Mouse (Mus musculus): ENCODE measurements around the gene Csgalnact2. TPM values are rescaled to one million over a fixed set of nuclear protein-coding genes. Genes with fewer than 3 reads are reported as not detected.

Gene Csgalnact2
- polyA plus RNA-seq, 1 experiment from 2014 or later: 9.6 TPM

DNA sequence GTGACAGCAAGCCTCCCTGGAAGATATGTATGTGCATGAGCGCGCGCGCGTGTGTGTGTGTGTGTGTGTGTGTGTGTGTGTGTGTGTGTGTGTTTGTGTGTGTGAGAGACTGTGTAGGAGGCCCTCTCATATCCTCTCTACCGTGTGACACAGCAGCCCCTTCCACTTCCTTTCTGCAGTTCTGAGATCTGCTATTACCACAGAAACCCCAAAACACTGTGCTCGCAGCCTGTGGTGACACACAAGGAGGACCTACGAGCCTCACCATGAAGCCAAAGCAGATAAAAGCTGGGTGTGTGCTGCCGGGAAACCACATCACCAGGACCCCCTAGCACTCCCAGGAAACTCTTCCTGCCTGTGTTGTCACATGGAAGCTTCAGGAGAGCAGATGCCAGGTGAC, 28.1 kb upstream of the Csgalnact2 start:
- Histone ChIP-seq H3K4me3 (no peak overlapping the region), H3K27me3 (no peaks in the 10 kb centered on the region), H3K9ac (no peak overlapping the region), H3K27ac (replicated peaks) (no peak overlapping the region), H3K4me1 (replicated peaks) (no peaks in the 10 kb centered on the region), H3K36me3 (no peaks in the 10 kb centered on the region), H3K9me3 (no peaks in the 10 kb centered on the region), H3K4me2 (no peak overlapping the region)
- 89% methylated on average over 9 of the region's 9 CpGs for WGBS
- no peak for ATAC-seq (ENCODE audit: low FRiP score, low read depth)

DNA sequence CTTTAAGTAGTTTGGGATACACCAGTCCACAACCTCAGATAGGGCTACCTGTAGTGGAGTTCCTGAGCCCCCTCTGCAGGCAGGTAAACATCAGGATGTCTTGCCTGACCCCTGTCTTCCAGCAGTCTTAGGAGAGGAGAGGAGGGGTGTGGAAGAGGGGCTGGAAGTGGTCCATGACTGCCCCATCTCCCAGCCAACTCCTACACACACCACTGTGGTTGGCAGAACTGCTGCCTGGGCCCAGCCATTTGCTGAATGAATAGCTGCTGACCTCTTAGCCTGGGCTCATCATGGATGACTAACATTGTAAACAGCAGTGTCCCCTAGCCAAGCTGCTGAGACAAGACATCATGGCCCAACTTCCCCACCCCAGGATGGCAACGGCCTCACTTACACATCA, 26.6 kb upstream of the Csgalnact2 start:
- 79% methylated on average over 1 of the region's 1 CpGs for WGBS
- Histone ChIP-seq H3K27me3 (no peaks in the 10 kb centered on the region), H3K9me3 (no peaks in the 10 kb centered on the region), H3K9ac (no peak overlapping the region), H3K27ac (replicated peaks) (no peak overlapping the region), H3K4me1 (replicated peaks) (no peaks in the 10 kb centered on the region), H3K4me2 (no peak overlapping the region), H3K36me3 (no peaks in the 10 kb centered on the region), H3K4me3 (no peak overlapping the region)
- ATAC-seq (ENCODE audit: low FRiP score, low read depth): no peak

DNA sequence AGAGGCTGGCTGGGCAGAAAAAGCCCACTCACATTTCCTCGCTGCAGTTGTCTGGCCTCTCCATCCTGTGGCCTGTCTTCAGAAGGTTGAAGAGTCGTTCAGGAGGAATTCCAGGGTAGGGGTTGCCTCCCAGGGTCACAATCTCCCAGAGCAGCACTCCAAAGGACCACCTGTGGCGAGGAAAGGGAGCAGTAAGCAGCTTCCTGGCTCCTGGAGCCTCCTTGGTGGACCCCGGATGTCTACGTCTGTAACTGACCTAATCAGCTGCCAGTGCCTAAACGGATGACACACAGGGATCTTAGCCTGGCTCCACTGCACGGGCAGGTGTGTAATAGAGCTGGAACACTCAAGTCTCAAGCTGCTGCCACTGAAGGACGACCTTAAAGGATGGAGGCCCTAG, 25.8 kb upstream of the Csgalnact2 start:
- no peak overlapping the region for H3K4me2 ChIP-seq
- H3K9me3 ChIP-seq: no peaks in the 10 kb centered on the region
- H3K27ac ChIP-seq (replicated peaks): no peak overlapping the region
- H3K36me3 ChIP-seq: no peaks in the 10 kb centered on the region
- no peak overlapping the region for H3K4me3 ChIP-seq
- no peak overlapping the region for H3K9ac ChIP-seq
- H3K27me3 ChIP-seq: no peaks in the 10 kb centered on the region
- 80% methylated on average over 8 of the region's 8 CpGs for WGBS
- no peaks in the 10 kb centered on the region for H3K4me1 ChIP-seq (replicated peaks)
- no peak for ATAC-seq (ENCODE audit: low FRiP score, low read depth)

DNA sequence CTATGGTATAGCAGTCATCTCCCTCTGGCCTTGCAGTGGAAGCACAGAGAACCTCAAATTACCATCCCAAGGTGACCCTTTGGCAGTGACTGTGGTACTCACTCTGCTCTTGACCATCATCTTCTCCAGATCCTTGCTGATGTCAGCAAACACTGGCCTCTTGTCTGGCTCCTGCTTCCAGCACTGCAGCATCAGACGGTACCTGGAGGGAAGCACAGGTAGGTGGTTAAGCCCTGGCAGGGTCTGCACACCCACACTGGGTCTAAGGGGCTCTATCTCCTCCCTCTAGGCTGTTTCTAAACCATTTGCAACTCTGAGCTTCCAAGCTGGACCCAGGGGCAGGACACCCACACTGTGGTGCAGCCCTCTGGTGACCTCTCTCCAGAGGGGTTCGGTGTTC, 24.1 kb upstream of the Csgalnact2 start:
- Histone ChIP-seq H3K27ac (replicated peaks) (no peak overlapping the region), H3K9ac (no peak overlapping the region), H3K36me3 (no peaks in the 10 kb centered on the region), H3K27me3 (no peaks in the 10 kb centered on the region), H3K9me3 (no peaks in the 10 kb centered on the region), H3K4me1 (replicated peaks) (no peaks in the 10 kb centered on the region), H3K4me2 (no peak overlapping the region), H3K4me3 (no peak overlapping the region)
- WGBS: 97% methylated on average over 2 of the region's 2 CpGs
- no peak for ATAC-seq (ENCODE audit: low FRiP score, low read depth)

DNA sequence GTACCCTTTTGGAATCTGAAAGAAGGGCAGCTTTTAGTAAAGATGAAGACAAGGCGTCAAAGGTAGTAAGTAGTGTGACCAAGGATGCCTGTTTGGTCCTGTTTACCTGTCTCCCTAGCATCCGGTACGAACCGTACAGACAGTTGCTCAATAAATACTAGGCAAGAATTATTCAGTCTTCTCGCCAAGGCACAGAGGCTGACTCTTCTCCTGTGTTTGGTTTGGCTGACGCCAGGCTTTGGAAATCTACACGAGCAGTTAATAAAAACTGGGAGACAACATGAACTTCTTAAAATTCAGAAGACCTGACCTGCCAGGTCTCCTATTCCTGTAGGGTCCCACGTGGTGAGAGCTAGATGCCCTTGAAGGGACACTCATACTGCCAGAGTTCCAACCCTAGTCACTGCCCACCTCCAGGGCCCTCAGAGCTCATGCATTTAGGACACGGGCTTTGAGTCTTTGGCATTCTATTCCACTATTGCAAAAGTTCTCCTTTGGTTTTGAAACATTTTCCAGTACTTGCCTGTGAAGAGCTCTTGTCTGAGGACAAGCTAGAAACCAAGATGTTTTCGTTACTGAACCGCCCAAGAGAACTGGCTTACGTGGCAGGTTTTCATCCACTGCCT, 23.6 kb upstream of the Csgalnact2 start:
- Histone ChIP-seq H3K27ac (replicated peaks) (no peak overlapping the region), H3K27me3 (no peaks in the 10 kb centered on the region), H3K4me3 (no peak overlapping the region), H3K4me1 (replicated peaks) (no peaks in the 10 kb centered on the region), H3K4me2 (no peak overlapping the region), H3K9ac (no peak overlapping the region), H3K9me3 (no peaks in the 10 kb centered on the region), H3K36me3 (no peaks in the 10 kb centered on the region)
- ATAC-seq (ENCODE audit: low FRiP score, low read depth): no peak
- WGBS: 91% methylated on average over 12 of the region's 12 CpGs

DNA sequence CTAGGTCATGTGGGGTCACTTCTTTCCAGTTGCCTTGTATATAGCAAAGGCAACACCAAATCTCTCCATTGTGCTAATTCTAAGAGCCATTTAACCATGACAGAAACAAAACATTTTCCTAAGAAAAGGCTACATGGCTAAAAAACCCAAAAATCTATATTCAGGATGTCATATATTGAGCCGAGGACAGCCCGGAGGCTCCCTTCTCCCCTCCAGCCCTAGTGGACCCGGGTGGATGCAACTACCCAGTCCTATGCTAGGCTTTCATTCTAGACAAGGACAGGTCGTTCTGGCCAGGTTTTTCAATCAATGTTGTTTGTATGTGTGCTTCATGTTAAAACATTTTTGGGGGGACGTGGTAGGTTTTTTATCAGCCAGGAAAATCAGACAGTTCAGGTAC, 14.2 kb upstream of the Csgalnact2 start:
- WGBS: 73% methylated on average over 5 of the region's 5 CpGs
- ATAC-seq (ENCODE audit: low FRiP score, low read depth): no peak
- H3K9ac ChIP-seq: no peak overlapping the region
- H3K4me2 ChIP-seq: no peak overlapping the region
- no peaks in the 10 kb centered on the region for H3K9me3 ChIP-seq
- no peaks in the 10 kb centered on the region for H3K4me1 ChIP-seq (replicated peaks)
- H3K4me3 ChIP-seq: no peak overlapping the region
- H3K27me3 ChIP-seq: no peaks in the 10 kb centered on the region
- no peak overlapping the region for H3K27ac ChIP-seq (replicated peaks)
- no peaks in the 10 kb centered on the region for H3K36me3 ChIP-seq

DNA sequence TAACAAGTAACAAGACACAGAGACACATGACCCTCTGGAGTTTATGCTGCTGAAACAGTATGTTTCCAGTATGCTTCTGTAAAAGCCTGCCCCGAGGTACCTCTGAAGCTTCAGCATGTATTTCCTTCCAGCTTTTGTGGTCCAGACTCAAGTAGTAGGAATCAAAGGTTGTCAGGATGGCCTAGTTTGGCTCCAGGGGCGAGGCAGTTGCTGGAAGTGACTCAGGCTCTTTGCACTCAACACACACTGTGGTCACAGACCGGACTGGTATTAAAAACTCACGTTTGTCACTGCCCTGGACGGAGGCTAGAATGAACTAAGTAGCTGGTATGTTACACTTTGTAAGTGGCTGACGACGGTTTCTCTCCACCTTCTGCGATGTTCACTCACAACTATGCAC, 12.0 kb upstream of the Csgalnact2 start:
- no peaks in the 10 kb centered on the region for H3K4me1 ChIP-seq (replicated peaks)
- H3K27me3 ChIP-seq: no peaks in the 10 kb centered on the region
- no peak overlapping the region for H3K4me3 ChIP-seq
- H3K9me3 ChIP-seq: no peaks in the 10 kb centered on the region
- no peak for ATAC-seq (ENCODE audit: low FRiP score, low read depth)
- H3K9ac ChIP-seq: no peak overlapping the region
- no peak overlapping the region for H3K27ac ChIP-seq (replicated peaks)
- H3K36me3 ChIP-seq: no peaks in the 10 kb centered on the region
- WGBS: 83% methylated on average over 8 of the region's 8 CpGs
- no peak overlapping the region for H3K4me2 ChIP-seq

DNA sequence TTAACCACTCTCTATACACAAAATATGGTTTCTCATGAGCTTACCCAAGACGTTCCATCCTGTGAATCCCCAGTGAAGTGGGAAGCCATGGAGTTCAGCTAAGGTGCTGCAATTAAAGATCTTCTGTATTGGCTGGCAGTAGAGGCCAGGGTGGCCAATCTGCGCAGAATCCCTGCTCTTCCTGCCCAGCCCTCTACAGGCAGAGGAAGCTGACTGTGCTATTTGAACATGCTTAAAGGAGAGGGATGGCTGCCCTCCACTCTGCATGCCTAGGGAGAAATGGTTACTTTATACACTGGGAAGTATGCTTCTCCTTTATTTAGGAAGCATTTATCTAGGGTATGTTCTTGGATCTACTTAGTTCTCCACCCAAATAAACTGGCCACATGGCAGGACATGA, 11.6 kb upstream of the Csgalnact2 start:
- Histone ChIP-seq H3K36me3 (no peaks in the 10 kb centered on the region), H3K9ac (no peak overlapping the region), H3K27me3 (no peaks in the 10 kb centered on the region), H3K4me1 (replicated peaks) (no peaks in the 10 kb centered on the region), H3K4me2 (no peak overlapping the region), H3K4me3 (no peak overlapping the region), H3K27ac (replicated peaks) (no peak overlapping the region), H3K9me3 (no peaks in the 10 kb centered on the region)
- no peak for ATAC-seq (ENCODE audit: low FRiP score, low read depth)
- WGBS: 86% methylated on average over 2 of the region's 2 CpGs

DNA sequence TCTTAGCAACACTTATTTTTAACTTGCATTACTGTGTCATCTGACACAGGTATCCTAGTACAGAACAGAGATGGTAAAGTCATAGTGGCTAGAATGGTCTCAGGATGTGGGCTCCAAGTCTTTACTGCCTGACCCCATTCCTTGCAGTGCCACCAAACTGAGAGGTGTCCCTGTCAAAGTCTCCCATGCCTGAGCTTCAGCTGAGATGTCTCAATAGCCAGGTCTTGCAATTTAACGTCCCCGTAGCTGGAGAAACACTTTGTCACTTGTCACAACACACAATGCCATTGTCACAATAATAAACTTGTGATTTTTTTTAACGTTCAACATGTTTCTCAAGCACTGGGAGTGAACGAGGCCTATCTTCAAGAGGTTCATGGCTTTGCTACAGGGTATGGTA, 11.2 kb upstream of the Csgalnact2 start:
- no peak overlapping the region for H3K27ac ChIP-seq (replicated peaks)
- H3K27me3 ChIP-seq: no peaks in the 10 kb centered on the region
- H3K4me1 ChIP-seq (replicated peaks): no peaks in the 10 kb centered on the region
- no peak overlapping the region for H3K4me3 ChIP-seq
- H3K36me3 ChIP-seq: no peaks in the 10 kb centered on the region
- H3K9ac ChIP-seq: no peak overlapping the region
- 71% methylated on average over 4 of the region's 4 CpGs for WGBS
- no peaks in the 10 kb centered on the region for H3K9me3 ChIP-seq
- no peak overlapping the region for H3K4me2 ChIP-seq
- no peak for ATAC-seq (ENCODE audit: low FRiP score, low read depth)

DNA sequence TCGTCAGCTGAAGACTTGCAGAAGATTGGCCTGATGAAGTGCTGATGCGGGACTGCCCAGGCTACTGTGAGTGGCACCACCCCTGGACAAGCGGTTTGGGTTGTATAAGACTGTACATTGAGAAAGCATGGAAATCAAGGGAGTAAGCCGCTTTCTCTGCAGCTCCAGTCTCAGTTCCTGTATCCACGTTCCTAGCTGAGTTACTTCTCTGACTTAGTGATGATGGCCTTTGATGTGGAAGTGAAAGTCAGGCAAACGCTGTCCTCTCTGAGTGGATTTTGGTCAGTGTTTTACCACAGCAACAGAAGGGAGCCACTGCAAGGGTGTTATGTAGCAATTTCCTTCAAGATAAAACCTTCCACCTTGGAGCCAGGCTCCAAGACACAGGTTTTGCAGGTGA, 2.0 kb upstream of the Csgalnact2 start:
- ATAC-seq (ENCODE audit: low FRiP score, low read depth): no peak
- no peaks in the 10 kb centered on the region for H3K36me3 ChIP-seq
- H3K4me1 ChIP-seq (replicated peaks): peaks cover 12% of the 10 kb centered on the region
- H3K9me3 ChIP-seq: no peaks in the 10 kb centered on the region
- 87% methylated on average over 6 of the region's 6 CpGs for WGBS
- no peak overlapping the region for H3K9ac ChIP-seq
- no peak overlapping the region for H3K27ac ChIP-seq (replicated peaks)
- H3K27me3 ChIP-seq: no peaks in the 10 kb centered on the region
- H3K4me3 ChIP-seq: no peak overlapping the region
- H3K4me2 ChIP-seq: no peak overlapping the region

DNA sequence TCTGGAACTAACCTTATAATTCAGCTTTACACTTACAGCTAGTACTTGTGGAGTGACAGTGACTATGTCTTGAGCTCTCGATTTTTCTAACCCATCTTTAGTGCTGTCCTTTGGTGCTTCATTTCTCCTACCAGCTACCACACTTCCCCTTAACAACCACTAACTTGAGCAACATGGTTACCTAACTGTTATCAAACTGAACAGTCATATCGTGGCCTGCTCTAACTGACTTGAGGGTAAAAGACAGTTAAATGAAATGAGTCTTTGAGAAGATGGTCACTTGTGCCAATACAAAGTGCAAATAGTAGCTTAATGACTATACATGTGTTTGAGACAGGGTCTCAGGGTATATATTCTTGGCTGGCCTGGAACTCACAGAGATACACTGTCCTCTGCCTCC, 1.8 kb downstream of the Csgalnact2 start:
- no peak for ATAC-seq (ENCODE audit: low FRiP score, low read depth)
- H3K27me3 ChIP-seq: no peaks in the 10 kb centered on the region
- H3K4me3 ChIP-seq: no peak overlapping the region
- H3K27ac ChIP-seq (replicated peaks): no peak overlapping the region
- peaks cover 12% of the 10 kb centered on the region for H3K4me1 ChIP-seq (replicated peaks)
- H3K4me2 ChIP-seq: no peak overlapping the region
- H3K36me3 ChIP-seq: no peaks in the 10 kb centered on the region
- H3K9ac ChIP-seq: no peak overlapping the region
- WGBS: 84% methylated on average over 2 of the region's 2 CpGs
- H3K9me3 ChIP-seq: no peaks in the 10 kb centered on the region

DNA sequence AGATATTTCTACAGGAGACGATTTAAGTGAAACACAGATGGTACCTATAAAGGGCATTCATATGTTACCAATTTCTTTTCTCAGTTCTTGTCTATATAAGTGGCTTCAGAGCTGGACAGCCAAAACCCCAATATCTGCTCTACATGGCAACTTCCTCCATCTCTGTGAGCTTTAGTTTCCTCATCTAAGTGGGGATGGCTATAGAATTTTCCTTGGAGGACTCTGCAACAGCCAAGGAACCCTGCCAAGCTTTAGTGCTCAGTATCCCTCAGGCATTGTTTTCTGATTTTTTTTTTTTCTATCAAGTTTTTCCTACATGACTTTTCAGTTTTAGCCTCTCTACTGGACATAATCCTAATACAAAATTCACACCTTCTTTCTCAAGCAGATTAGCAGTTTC, 4.5 kb downstream of the Csgalnact2 start:
- no peaks in the 10 kb centered on the region for H3K9me3 ChIP-seq
- H3K36me3 ChIP-seq: no peaks in the 10 kb centered on the region
- no peak for ATAC-seq (ENCODE audit: low FRiP score, low read depth)
- H3K4me3 ChIP-seq: no peak overlapping the region
- H3K4me2 ChIP-seq: no peak overlapping the region
- peaks cover 12% of the 10 kb centered on the region for H3K4me1 ChIP-seq (replicated peaks)
- no peak overlapping the region for H3K9ac ChIP-seq
- no peak overlapping the region for H3K27ac ChIP-seq (replicated peaks)
- 85% methylated on average over 1 of the region's 1 CpGs for WGBS
- H3K27me3 ChIP-seq: no peaks in the 10 kb centered on the region

DNA sequence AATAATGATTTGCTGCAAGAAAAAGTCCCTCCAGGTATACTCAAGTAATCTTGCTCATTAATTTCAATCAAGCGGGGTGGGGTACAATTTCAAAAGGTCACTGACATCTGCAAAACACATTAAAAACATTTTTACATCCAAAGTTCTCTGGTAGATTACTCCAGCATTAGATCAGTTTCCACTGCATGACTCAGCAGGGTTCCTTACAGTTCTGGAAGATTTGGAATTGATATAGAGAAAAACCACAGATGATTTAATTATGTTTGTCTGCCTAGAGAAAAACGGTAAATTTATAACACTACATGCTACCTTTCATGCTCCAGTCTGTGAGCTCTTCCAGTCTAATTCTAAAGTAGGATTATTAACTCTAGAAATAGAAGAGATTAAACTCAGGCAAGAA, 8.9 kb downstream of the Csgalnact2 start:
- no peaks in the 10 kb centered on the region for H3K9me3 ChIP-seq
- no peaks in the 10 kb centered on the region for H3K27me3 ChIP-seq
- H3K4me2 ChIP-seq: no peak overlapping the region
- WGBS: 81% methylated on average over 2 of the region's 2 CpGs
- no peak overlapping the region for H3K4me3 ChIP-seq
- H3K36me3 ChIP-seq: peaks cover 6% of the 10 kb centered on the region; the same call in 1 of the 2 replicates
- no peak overlapping the region for H3K9ac ChIP-seq
- H3K27ac ChIP-seq (replicated peaks): no peak overlapping the region
- ATAC-seq (ENCODE audit: low FRiP score, low read depth): no peak
- H3K4me1 ChIP-seq (replicated peaks): no peaks in the 10 kb centered on the region

All from hindbrain, embryonic 15.5 days (tissue).